Mouse (Mus musculus): ENCODE measurements around the gene Plk4. TPM values are rescaled to one million over a fixed set of nuclear protein-coding genes. Genes with fewer than 3 reads are reported as not detected.

Gene Plk4
- 9.4 and 9.9 TPM in 2 replicates for polyA plus RNA-seq (2012; rRNA removed)

GRCm38 (mm10) chr3:40799530-40800372 lies at the start of gene Plk4:
Gene Plk4, plus strand, starts transcription at chr3:40800019.

GRCm38 (mm10) chr3:40846473-40846956 lies 46.7 kb downstream of the Plk4 start, which contains the start of gene Mfsd8:
Gene Mfsd8, minus strand, starts transcription at chr3:40846886.

GRCm38 (mm10) chr3:40846957-40847017 lies 47.0 kb downstream of the Plk4 start, which contains the start of gene Abhd18:
Gene Abhd18, plus strand, starts transcription at chr3:40846970.

Other genes starting within 250 kb of the Plk4 start
- 0.02 and 0.03 TPM in 2 replicates for gene Slc25a31, start 91.2 kb upstream of the Plk4 start, polyA plus RNA-seq (2012; rRNA removed)
- 3.3 and 3.8 TPM in 2 replicates for gene Hspa4l, start 55.5 kb upstream of the Plk4 start, polyA plus RNA-seq (2012; rRNA removed)
- 2.0 and 2.2 TPM in 2 replicates for gene Mfsd8, start 46.9 kb downstream of the Plk4 start, polyA plus RNA-seq (2012; rRNA removed)
- gene Abhd18, start 47.0 kb downstream of the Plk4 start, polyA plus RNA-seq (2012; rRNA removed), result 4.0 and 4.2 TPM in 2 replicates
- gene 1700034I23Rik, start 102.5 kb downstream of the Plk4 start, polyA plus RNA-seq (2012; rRNA removed), result not detected in 2 replicates
- 14.5 and 15.7 TPM in 2 replicates for gene Larp1b, start 149.8 kb downstream of the Plk4 start, polyA plus RNA-seq (2012; rRNA removed)

Measured in liver, embryonic 18 days (tissue).